Mouse (Mus musculus): ENCODE measurements around the gene Gpr152.

DNA sequence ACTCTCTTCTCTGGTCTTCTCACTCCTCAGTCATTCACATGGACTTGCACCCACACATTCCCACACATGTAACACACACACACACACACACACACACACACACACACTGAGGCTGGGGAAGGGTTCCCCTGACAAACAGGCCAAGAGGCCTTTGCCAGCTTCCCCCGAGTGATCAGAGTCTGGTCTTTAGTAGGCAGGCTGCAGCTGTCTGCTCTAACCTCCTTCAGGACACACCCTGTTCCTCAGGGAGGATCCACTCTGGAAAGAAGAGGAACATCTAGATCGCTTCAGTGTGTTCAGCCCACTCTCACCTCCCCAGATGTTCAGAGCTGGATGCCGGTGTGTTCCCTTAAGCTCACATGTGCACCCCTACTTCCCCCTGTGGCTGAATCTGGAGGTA lies 45.2 kb upstream of the Gpr152 start:
- TF ChIP-seq CTCF (IDR thresholded peaks at IDR 0.05; ENCODE audit: low read depth), result no peak
- TF ChIP-seq EP300 (IDR thresholded peaks at IDR 0.05; ENCODE audit: low read depth), result no peak

Data from liver, postnatal 0 days (tissue).